Mouse (Mus musculus) hematopoietic stem cell, adult 5-6 weeks (primary cell): Measurements from ENCODE around the gene Clec4b2. TPM values are rescaled to one million over a fixed set of nuclear protein-coding genes. Genes with fewer than 3 reads are reported as not detected.
"Not testable (repeated sequence)": the region's sequence is repeated elsewhere in the genome, so short reads cannot be mapped to it uniquely, and the experiment has no call there.

Experiments used
- ATAC-seq, 2 experiments: fragments of 125-278 bp in 1 of 2; replicated peaks in 1 of 2; 2 replicates each; pipeline ENCODE4 v1.8.0; 2016 to 2017; ENCODE audit warnings: inconsistent platforms in 2 of 2, mild to moderate bottlenecking in 2 of 2, moderate number of reproducible peaks in 2 of 2, low read depth in 1 of 2, moderate TSS enrichment in 1 of 2; ENCODE audit not compliant: low FRiP score in 2 of 2, poor library complexity in 2 of 2, severe bottlenecking in 2 of 2, insufficient read depth in 1 of 2, low TSS enrichment in 1 of 2
- total RNA-seq: library from RNA; stranded (forward); fragments of 172-1452, 232-1000 nt; gene quantifications from 2 replicates; pipeline ENCODE4 v1.2.3, GENCODE M21; 2017

The Clec4b2 gene
- 0.89 and 4.1 TPM in 2 replicates for total RNA-seq

- no peak for ATAC-seq
These were observed at the start of gene Clec4b2 for GRCm38 (mm10) chr6:123172593-123172992. TSS of gene Clec4b2 (plus strand) at chr6:123172893.

- ATAC-seq: peak; percentile 92 to 95
These were observed 49.5 kb upstream of the Clec4b2 start for GRCm38 (mm10) chr6:123123195-123123594.

- peak in 1 of 2 experiments; percentile 66; a peak in 1 of 4 replicates for ATAC-seq
These were observed 45.5 kb upstream of the Clec4b2 start for GRCm38 (mm10) chr6:123127173-123127572.

DNA sequence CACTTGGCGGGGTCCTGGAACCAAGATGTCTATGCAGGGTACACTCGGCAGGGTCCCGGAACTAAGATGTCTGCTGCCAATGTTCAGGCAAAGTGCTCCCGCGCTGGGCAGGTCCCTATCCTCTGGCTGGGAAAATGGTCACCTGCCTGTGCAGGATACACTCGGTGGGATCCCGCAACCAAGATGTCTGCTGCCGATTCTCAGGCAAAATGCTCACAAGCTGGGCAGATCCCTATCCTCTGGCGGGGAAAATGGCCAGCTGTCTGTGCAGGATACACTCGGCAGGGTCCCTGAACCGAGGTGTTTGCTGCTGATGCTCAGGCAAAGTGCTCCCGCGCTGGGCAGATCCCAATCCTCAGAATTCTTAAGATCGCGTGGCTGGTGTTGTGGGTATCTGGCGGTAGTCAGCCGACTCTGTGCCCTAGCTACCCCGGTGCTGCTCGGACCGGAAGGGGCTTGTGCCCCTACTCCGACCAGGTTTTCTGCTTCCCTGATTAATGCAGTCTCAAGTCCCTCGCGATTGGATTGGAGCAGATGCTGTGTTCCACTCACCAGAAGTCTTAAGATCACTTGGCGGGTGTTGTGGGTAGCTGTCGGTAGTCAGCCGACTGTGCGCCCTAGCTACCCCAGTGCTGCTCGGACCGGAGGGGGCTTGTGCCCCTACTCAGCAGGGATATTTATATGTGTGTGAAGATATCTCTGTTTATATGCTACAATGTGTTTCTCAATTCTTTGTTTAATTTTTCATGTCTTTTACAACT lies 34.7 kb upstream of the Clec4b2 start:
- not testable (repeated sequence) for ATAC-seq

DNA sequence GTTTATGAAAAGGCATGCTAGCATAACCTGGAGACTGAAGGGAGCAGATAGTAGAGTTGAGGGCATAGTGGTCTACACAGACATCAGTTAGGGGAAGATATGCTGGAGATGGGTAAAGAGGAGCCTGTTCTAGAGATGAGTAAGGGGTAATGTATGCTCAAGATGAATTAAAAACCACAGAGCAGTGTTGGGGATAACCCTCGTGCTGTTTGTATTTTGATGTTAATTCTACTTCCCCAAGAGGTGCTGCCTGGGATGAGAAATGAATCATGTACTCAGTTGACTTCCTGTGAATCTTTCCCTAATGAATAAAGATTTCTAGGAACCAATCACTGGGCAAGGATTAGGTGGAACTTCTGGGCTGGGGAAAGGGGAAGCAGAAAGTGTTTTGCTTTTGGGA lies 2.6 kb upstream of the Clec4b2 start:
- no peak for ATAC-seq

GRCm38 (mm10) chr6:123171040-123171439 lies 1.7 kb upstream of the Clec4b2 start:
- no peak for ATAC-seq

- peak; percentile 46 to 86; a peak in 1 of 4 replicates for ATAC-seq
These were observed 2.9 kb downstream of the Clec4b2 start for GRCm38 (mm10) chr6:123175549-123175948.

- peak; percentile 91 to 94 for ATAC-seq
These were observed 12.2 kb downstream of the Clec4b2 start for GRCm38 (mm10) chr6:123184862-123185261.

DNA sequence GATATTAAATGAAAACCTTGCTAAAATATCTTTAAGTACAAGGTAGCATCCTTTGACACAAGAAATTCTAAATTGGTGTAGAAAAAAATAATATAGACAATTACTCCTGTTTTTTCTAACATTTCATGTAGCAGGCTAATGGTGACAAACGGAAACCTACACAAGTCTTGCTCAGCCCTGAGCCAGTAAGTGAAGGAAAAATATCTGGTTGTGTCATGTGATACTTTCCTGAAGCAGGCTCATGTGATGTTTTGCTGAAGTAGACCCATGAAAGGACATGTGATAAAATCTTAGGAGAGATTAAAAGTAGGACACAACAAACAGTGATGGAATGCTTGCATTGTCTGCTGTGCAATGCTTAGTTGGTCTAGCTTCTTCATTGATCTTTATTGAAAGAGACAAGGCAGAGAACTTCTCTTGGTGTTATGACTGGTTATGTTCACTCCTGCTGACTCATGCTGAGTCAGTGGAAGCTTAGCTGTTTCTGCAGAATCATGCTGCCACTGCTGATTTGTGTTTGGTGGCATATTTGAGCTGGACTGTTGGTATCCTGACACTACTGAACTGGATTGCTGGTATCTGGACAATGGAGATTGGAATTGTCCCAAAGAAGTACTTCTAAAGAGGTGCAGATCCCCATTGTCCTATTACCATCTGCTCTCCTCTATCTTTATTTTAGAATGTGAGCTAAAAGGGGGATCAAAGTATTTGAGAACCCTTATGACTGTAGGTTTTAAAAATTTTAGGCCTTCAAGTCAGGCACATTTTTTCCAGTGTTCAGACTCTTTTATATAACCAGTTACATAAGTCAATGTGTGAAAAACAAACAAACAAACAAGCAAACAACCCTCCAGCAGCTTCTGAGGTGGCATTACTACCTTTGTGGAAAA lies 34.7 kb downstream of the Clec4b2 start:
- ATAC-seq: peak in 1 of 2 experiments; percentile 36; a peak in 1 of 4 replicates

DNA sequence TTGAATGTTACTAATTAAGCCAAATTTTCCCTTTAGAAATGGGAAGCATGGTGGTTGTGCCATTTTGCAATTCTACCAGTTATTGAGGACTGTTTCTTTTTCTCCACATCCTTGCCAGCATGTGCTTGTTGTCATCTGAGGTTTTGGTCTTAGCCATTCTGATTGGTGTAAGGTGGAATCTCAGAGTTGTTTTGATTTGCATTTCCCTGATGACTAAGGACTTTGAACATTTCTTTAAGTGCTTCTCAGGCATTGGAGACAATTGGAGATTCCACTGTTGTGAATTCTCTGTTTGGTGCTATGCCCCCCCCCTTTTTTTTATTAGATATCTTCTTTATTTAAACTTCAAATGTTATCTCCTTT lies 35.4 kb downstream of the Clec4b2 start:
- not testable (repeated sequence) for ATAC-seq

- no peak for ATAC-seq
These were observed 39.0 kb downstream of the Clec4b2 start for GRCm38 (mm10) chr6:123211726-123212125.

GRCm38 (mm10) chr6:123227519-123228166 lies 55.0 kb downstream of the Clec4b2 start:
- peak; percentile 97 to 100 for ATAC-seq

DNA sequence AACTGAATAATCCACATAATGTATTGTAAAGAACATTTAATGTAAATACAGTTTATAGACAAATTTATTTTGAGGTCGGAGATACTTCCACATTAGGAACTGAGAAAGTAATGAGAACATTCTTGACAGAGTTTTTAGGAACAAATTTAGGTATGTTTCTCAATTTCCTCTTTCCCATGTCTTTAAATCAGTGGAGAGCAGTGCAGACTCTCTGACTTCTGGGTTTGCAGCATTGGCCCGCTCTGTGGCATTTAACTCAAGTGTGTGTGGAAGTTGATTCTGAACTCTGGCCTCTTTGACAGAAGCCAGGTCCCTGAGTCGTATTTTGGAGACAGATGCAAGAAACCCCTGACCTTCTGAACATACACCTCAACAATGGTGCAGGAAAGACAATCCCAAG lies 57.0 kb downstream of the Clec4b2 start, which contains the start of gene Clec4n:
Clec4n (plus strand) TSS at position 200 of the 400 bp plus-strand sequence.
- ATAC-seq: peak; percentile 24 to 34; a peak in 1 of 4 replicates

GRCm38 (mm10) chr6:123231149-123231548 lies 58.5 kb downstream of the Clec4b2 start:
- ATAC-seq: no peak

GRCm38 (mm10) chr6:123237582-123237981 lies 64.9 kb downstream of the Clec4b2 start:
- ATAC-seq: no peak

- no peak for ATAC-seq
These were observed 71.5 kb downstream of the Clec4b2 start for GRCm38 (mm10) chr6:123244201-123244600.

DNA sequence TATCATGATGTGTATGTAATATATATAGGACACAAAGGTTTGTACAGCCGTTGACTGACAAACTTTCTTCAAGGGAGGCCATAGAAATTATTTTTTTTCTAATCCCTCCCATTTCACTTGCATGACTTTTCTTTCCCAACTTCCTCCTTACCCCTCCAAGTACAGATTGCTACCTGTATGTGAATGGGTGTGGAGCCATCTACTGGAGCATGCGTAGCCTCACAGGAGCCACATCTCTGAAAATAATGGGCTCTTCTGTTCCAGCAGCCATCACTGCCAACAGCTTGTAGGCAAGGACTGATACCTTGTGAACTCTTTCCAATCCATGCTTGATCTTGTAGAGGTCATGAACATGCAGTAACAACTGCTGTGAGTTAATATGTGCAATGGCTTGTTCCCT lies 76.2 kb downstream of the Clec4b2 start:
- peak; percentile 86 to 88 for ATAC-seq

DNA sequence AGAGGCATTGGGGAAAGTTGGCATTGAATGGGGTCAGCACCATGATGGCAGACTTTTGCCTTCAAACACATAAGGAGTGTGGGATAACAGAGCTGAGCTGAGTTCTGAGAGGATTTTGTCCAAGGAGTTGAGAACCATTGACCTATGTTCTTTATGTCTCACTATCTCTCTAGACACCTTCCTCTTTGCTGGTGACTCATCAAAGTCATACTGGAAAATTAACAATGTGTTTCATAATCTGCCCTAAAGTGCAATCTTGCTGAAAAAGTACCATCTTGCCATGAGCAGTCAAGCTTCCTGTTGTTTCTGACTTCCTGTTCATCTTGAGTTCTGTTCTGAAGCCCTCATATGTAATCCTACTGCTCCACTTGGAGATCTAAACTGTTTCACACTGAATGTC lies 80.0 kb downstream of the Clec4b2 start:
- peak; percentile 78 to 91 for ATAC-seq
